Mouse (Mus musculus) left cerebral cortex, adult 18-20 months (tissue): ENCODE measurements around the gene Dnajc30. TPM values are rescaled to one million over a fixed set of nuclear protein-coding genes. Genes with fewer than 3 reads are reported as not detected.
A peak's percentile ranks its signal among the peaks of the same experiment; 100 is the strongest.

Experiments used
- DNase-seq, 2 experiments: peaks; one replicate each; pipeline ENCODE4 v3.0.0; 2021 to 2022; ENCODE audit warnings: low spot score in 2 of 2, mixed read lengths in 1 of 2
- total RNA-seq, 2 experiments: library from RNA; stranded (reverse); gene quantifications; 2 replicates each; pipeline ENCODE4 v1.2.3; 2021

Dnajc30 gene
- total RNA-seq, 2 experiments from 2014 or later: 40.6 to 44.5 TPM

DNA sequence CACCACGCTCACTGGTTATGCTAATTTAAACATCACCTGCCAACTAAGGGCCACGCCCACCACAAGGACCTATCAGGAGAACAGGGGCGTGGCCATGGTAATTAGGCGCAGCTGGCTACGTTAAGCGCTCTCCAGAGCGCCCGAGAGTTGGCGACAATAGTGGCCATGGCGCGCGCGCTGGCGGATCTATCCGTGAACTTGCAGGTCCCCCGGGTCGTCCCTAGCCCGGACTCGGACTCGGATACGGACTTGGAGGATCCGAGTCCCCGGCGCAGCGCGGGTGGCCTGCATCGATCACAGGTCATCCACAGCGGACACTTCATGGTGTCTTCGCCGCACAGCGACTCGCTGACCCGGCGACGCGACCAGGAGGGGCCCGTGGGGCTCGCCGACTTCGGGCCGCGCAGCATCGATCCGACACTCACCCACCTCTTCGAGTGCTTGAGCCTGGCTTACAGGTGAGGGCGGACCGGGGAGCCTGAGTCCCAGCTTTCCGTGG, 42.8 kb downstream of the Dnajc30 start:
- DNase-seq: peak; percentile 41 to 44

DNA sequence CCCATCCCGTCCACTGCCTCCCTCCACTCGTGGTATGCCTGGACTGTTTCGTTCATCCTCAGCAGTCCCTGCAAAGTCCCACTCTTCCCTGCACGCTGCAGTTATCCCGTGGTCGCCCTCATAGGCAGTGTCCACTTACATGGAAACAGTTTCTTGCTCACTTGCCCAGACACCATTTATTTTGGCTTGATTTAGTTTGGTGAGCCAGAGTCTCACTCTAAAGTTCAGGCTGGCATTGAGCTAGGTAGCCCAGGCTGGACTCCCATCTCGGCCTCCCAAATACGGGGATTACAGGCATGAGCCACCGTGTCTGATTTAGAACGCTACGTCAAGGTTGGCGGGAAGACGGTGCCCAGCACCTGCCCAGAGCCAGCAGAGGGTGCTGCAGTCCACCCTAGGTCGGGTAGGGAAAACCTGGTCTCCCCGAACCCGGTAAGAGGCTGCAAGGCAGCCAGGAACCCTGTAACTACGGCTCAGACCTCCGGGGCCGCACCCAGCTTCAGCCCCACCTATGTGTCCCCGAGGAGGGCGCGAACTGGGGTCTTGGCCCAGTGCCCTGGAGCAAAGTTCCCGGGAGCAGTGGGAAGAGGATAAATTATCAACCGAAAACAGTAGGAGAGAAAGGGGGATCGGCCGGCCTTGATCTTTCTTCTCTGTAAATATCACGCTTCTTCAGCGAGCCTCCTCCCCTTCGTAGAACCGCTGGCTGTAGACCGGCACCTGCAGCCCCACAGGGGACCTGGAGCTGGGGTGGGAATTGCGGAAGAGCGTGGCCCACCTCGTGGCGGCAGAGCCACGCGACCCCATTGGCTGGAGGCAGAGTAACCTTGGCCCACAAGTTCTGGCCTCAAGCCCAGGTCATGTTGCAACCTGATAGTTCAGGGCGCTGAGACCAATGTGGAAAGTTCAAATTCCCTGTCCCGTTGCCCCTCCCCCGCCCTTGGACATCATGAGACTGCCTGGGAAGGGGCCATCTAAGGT, 43.8 kb downstream of the Dnajc30 start:
- DNase-seq: peak; percentile 20 to 26

DNA sequence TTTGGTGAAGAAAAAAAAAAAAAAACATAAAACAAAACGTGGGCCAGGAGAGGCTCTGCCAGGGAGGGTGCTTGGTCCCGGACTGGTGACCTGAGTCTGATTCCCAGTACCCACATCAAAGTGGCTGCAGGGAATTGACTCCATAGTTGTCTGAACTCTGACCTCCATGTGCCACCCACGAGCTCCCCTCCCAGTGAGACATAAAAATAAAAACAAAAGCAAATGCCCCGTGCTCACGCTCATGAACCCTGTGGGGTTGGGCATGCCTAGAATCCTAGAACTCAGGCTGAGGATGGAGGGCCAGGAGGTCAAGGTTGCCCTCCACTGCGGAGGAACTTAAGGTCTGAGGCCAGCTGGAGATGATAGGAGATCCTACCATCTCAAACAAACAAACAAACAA, 45.0 kb downstream of the Dnajc30 start:
- DNase-seq: no peak

DNA sequence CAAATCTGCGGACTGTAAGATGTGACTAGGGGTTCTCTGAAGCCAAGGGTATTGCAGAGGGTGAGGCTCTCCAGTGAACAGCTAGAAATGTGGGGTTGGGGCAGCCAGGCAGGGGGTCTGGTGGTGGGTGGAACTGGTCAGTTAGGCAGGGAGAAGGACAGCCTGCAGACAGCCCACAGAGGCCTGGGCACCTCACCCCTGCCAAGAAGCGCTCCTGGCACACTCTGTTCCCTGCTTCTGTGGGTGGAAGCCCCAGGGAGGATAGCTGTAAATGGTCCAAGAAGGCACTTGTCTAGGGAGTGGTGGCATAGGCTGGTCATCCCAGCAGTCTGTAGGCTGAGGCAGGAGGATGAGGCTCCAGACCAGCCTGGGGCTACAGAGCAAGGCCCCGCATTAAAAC, 45.4 kb downstream of the Dnajc30 start:
- DNase-seq: no peak

DNA sequence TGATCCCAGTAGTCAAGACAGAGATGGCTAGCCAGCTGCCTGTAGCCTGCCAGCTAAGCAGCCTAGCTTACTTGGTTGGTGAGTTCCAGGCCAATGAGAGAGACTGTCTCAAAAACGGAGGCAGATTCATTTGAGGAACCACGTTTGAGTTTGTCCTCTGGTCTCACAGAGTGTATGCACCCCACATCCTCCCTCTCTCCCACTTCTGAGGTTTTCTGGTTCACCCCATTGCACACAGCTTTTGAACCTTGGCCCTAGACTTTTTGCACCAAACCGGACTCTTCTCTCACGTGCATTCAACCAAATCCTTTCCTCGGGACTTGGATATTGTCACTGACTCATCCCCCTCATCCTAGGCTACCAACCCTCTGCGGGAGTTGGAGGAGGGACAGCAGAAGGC, 46.0 kb downstream of the Dnajc30 start:
- no peak for DNase-seq

DNA sequence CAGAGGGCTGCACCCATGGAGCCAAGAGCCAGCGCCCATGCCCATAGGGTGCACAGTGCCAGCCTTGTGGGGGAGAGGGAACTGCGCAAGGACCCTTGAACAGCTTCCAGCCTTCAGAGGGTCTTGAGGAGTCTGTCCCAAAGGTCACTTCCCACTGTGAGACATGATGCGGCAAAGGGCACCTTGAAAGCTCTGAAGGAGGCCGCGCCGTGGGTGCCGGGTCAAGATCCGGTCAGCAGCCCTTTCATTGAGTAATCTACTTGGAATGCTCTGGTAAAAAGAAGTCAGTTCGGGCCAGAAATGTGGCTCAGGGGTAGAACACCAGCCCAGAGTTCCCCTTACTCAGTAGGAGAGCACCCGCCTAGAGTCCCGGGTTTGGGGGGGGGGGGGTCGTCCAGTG, 49.8 kb downstream of the Dnajc30 start:
- DNase-seq: no peak

DNA sequence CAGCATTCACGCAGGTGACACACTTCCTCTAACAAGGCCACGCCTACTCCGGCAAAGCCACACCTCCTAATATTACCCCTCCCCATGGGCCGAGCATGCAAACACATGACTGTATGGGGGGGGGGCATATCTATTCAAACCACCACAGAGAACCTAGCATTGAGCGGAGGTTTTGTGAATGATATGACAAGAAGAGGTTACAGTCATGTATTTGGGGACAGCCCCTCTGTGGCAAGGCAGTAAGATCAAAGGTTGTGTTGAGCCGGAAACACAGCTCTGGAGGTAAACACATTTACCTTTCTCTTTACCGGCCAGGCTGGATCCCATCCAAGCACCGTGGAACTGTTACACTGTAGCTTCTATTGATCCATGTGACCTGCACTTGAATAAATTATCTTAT, 51.2 kb downstream of the Dnajc30 start:
- DNase-seq: no peak

Other genes with a start within 250 kb of the Dnajc30 start
- not detected for gene Tmem270, start 157.5 kb upstream of the Dnajc30 start, total RNA-seq
- gene Cldn13, start 148.7 kb upstream of the Dnajc30 start, total RNA-seq: not detected
- gene Mettl27, start 131.8 kb upstream of the Dnajc30 start, total RNA-seq: 1 to 10 TPM; 7.4 to 9.7 TPM
- not detected for gene Cldn4, start 117.3 kb upstream of the Dnajc30 start, total RNA-seq
- under 1 TPM in 1 of 2 experiments, not detected in 1; 0.49 TPM for gene Cldn3, start 78.0 kb upstream of the Dnajc30 start, total RNA-seq
- 10 to 100 TPM; 34.3 to 38.1 TPM for gene Abhd11, start 55.0 kb upstream of the Dnajc30 start, total RNA-seq
- 100 to 1,000 TPM; 309 to 311 TPM for gene Stx1a, start 40.7 kb upstream of the Dnajc30 start, total RNA-seq
- 10 to 100 TPM; 43.9 to 54.1 TPM for gene Bud23, start 757 bp downstream of the Dnajc30 start, total RNA-seq
- gene Vps37d, start 14.1 kb downstream of the Dnajc30 start, total RNA-seq: 10 to 100 TPM; 30.8 to 32.9 TPM
- 1 to 10 TPM; 3.2 to 4.4 TPM for gene Mlxipl, start 25.7 kb downstream of the Dnajc30 start, total RNA-seq
- gene Tbl2, start 85.5 kb downstream of the Dnajc30 start, total RNA-seq: 10 to 100 TPM; 24.9 to 26.9 TPM
- 10 to 100 TPM; 56.0 to 57.9 TPM for gene Bcl7b, start 104.1 kb downstream of the Dnajc30 start, total RNA-seq
- 10 to 100 TPM; 78.1 to 79.2 TPM for gene Baz1b, start 123.1 kb downstream of the Dnajc30 start, total RNA-seq
- 1 to 10 TPM; 5.4 to 6.0 TPM for gene Fzd9, start 187.0 kb downstream of the Dnajc30 start, total RNA-seq